Mouse (Mus musculus) heart, embryonic 14.5 days (tissue): Measurements from ENCODE around the gene Cdkn2aipnl. TPM values are rescaled to one million over a fixed set of nuclear protein-coding genes. Genes with fewer than 3 reads are reported as not detected.
A peak's percentile ranks its signal among the peaks of the same experiment; 100 is the strongest.

Experiments
- ATAC-seq: fragments of 200-750 bp; cut with Nextera tagmentation; 2 replicates; pipeline ENCODE4 v1.8.0; 2017; ENCODE audit warnings: low read depth, moderate TSS enrichment; ENCODE audit not compliant: insufficient number of reproducible peaks, insufficient read depth, low FRiP score
- H3K27ac ChIP-seq, 2 experiments: fragments of 200-500 bp in 1 of 2; fragments of 300-500 bp in 1 of 2; sonication (generic) in 1 of 2; replicated peaks in 1 of 2; 2 replicates each; pipeline ENCODE4 v1.5.1; 2012 to 2014; ENCODE audit warnings: low read depth in 2 of 2, low read length in 2 of 2, control low read depth in 1 of 2, mild to moderate bottlenecking in 1 of 2, mixed read lengths in 1 of 2; ENCODE audit not compliant: control insufficient read depth in 1 of 2, insufficient read depth in 1 of 2
- H3K27me3 ChIP-seq: fragments of 300-500 bp; sonication (generic); 2 replicates; pipeline ENCODE4 v1.6.1; 2014; ENCODE audit warnings: mild to moderate bottlenecking, low read length, control low read depth; ENCODE audit not compliant: control insufficient read depth, insufficient read depth
- H3K36me3 ChIP-seq: fragments of 300-500 bp; sonication (generic); 2 replicates; pipeline ENCODE4 v1.6.1; 2014; ENCODE audit warnings: mild to moderate bottlenecking, control low read depth, low read length, mixed read lengths; ENCODE audit not compliant: control insufficient read depth, insufficient read depth
- H3K4me1 ChIP-seq, 2 experiments: fragments of 200-500 bp in 1 of 2; fragments of 300-500 bp in 1 of 2; sonication (generic) in 1 of 2; 2 replicates each; pipeline ENCODE4 v1.6.1; 2012 to 2014; ENCODE audit warnings: low read length in 2 of 2, control low read depth in 1 of 2, mixed read lengths in 1 of 2; ENCODE audit not compliant: control insufficient read depth in 2 of 2, insufficient read depth in 2 of 2
- H3K4me2 ChIP-seq: fragments of 300-500 bp; sonication (generic); 2 replicates; pipeline ENCODE4 v1.6.1; 2014; ENCODE audit warnings: mild to moderate bottlenecking, low read length
- H3K4me3 ChIP-seq, 2 experiments: fragments of 200-500 bp in 1 of 2; fragments of 300-500 bp in 1 of 2; sonication (generic) in 1 of 2; 2 replicates each; pipeline ENCODE4 v1.5.1; 2012 to 2014; ENCODE audit warnings: low read length in 2 of 2, mild to moderate bottlenecking in 2 of 2, control low read depth in 1 of 2, low read depth in 1 of 2, moderate library complexity in 1 of 2; ENCODE audit not compliant: control insufficient read depth in 1 of 2, insufficient read depth in 1 of 2
- H3K9ac ChIP-seq: fragments of 300-500 bp; sonication (generic); 2 replicates; pipeline ENCODE4 v1.6.1; 2014; ENCODE audit warnings: mild to moderate bottlenecking, low read length
- H3K9me3 ChIP-seq: fragments of 300-500 bp; sonication (generic); 2 replicates; pipeline ENCODE4 v1.6.1; 2016; ENCODE audit warnings: low read length, control low read depth; ENCODE audit not compliant: control insufficient read depth
- WGBS: fragments of 180-500 bp; shearing (Covaris S2); extraction: QIAGEN DNeasy Blood & Tissue Kit; methylation state at CpG from one replicate; pipeline ENCODE4 v1.1.7; 2014; 5-methylcytosine and 5-hydroxymethylcytosine counted together
- polyA plus RNA-seq: library from polyadenylated mRNA; unstranded; fragments of >200 nt; fragmentation: Nextera tagmentation; extraction: Ambion mirVana; gene quantifications from 2 replicates; pipeline ENCODE4 v1.2.1, GENCODE M21; 2014

Gene Cdkn2aipnl
- polyA plus RNA-seq, 1 experiment from 2014 or later, result 69.3 TPM

GRCm38 (mm10) chr11:52005586-52005985, 38.1 kb downstream of the Cdkn2aipnl start:
- H3K4me1 ChIP-seq, result peaks cover 0 to 26% of the 10 kb centered on the region in 2 experiments; a peak in 3 of 4 replicates
- no peak overlapping the region for H3K4me3 ChIP-seq
- H3K27me3 ChIP-seq, result no peaks in the 10 kb centered on the region
- no peak for ATAC-seq
- WGBS, result 80% methylated on average over 2 of the region's 2 CpGs
- H3K36me3 ChIP-seq, result no peaks in the 10 kb centered on the region
- H3K9ac ChIP-seq, result 0 out of 2 replicates have a peak overlapping the region, but pooled peaks have one; percentile 34
- H3K4me2 ChIP-seq, result peak overlapping the region; percentile 87; the same call in 1 of the 2 replicates
- H3K9me3 ChIP-seq, result no peaks in the 10 kb centered on the region
- H3K27ac ChIP-seq, result no peak overlapping the region

DNA sequence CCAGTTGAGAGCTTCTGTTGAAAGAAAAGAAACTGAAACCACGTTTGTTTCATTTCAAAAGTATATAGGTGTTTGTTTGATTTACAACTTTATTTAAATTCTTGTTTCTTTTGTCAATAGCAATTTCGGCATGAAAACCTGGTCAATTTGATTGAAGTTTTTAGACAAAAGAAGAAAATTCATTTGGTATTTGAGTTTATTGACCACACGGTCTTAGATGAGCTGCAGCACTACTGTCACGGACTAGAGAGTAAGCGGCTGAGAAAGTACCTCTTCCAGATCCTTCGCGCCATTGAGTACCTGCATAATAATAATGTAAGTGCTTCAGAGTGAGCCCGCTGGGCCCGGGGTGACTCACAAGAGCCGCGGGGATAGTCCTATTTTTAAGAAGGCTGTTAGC, 43.5 kb downstream of the Cdkn2aipnl start:
- Histone ChIP-seq H3K27me3 (no peaks in the 10 kb centered on the region), H3K9me3 (no peaks in the 10 kb centered on the region), H3K4me3 (no peak overlapping the region), H3K4me2 (no peak overlapping the region), H3K36me3 (no peaks in the 10 kb centered on the region), H3K27ac (peak overlapping the region in 1 of 2 experiments; percentile 68; a peak in 1 of 4 replicates), H3K9ac (no peak overlapping the region), H3K4me1 (peaks cover 0 to 9% of the 10 kb centered on the region in 2 experiments; a peak in 1 of 4 replicates)
- 81% methylated on average over 11 of the region's 11 CpGs for WGBS
- ATAC-seq, result no peak

- peak overlapping the region; percentile 1; the same call in 1 of the 2 replicates for H3K4me2 ChIP-seq
- ATAC-seq, result no peak
- H3K27me3 ChIP-seq, result no peaks in the 10 kb centered on the region
- H3K4me1 ChIP-seq, result peaks cover 0 to 9% of the 10 kb centered on the region in 2 experiments; a peak in 1 of 4 replicates
- WGBS, result 43% methylated on average over 5 of the region's 5 CpGs
- peak overlapping the region; percentile 62 to 68 for H3K27ac ChIP-seq
- H3K4me3 ChIP-seq, result no peak overlapping the region
- H3K9ac ChIP-seq, result peak overlapping the region; percentile 41
- no peaks in the 10 kb centered on the region for H3K9me3 ChIP-seq
- H3K36me3 ChIP-seq, result no peaks in the 10 kb centered on the region
Observed at GRCm38 (mm10) chr11:52011541-52011940, 44.1 kb downstream of the Cdkn2aipnl start.

- no peak overlapping the region for H3K4me3 ChIP-seq
- H3K27me3 ChIP-seq, result no peaks in the 10 kb centered on the region
- H3K4me2 ChIP-seq, result no peak overlapping the region
- no peak for ATAC-seq
- H3K9ac ChIP-seq, result no peak overlapping the region
- no peak overlapping the region for H3K27ac ChIP-seq
- peaks cover 0 to 2% of the 10 kb centered on the region in 2 experiments; a peak in 1 of 4 replicates for H3K4me1 ChIP-seq
- no peaks in the 10 kb centered on the region for H3K36me3 ChIP-seq
- 27% methylated on average over 9 of the region's 9 CpGs for WGBS
- no peaks in the 10 kb centered on the region for H3K9me3 ChIP-seq
Observed at GRCm38 (mm10) chr11:52018217-52018616, 50.8 kb downstream of the Cdkn2aipnl start.

Other genes with a start within 250 kb of the Cdkn2aipnl start
- 12.0 and 12.3 TPM in 2 replicates for gene Sec24a, start 204.0 kb upstream of the Cdkn2aipnl start, polyA plus RNA-seq
- 140 and 148 TPM in 2 replicates for gene Sar1b, start 204.0 kb upstream of the Cdkn2aipnl start, polyA plus RNA-seq
- 0.43 and 0.61 TPM in 2 replicates for gene Jade2, start 110.0 kb upstream of the Cdkn2aipnl start, polyA plus RNA-seq
- gene Ube2b, start 33.1 kb downstream of the Cdkn2aipnl start, polyA plus RNA-seq, result 187 and 193 TPM in 2 replicates
- 9.1 and 10.1 TPM in 2 replicates for gene Cdkl3, start 36.6 kb downstream of the Cdkn2aipnl start, polyA plus RNA-seq
- gene Ppp2ca, start 131.0 kb downstream of the Cdkn2aipnl start, polyA plus RNA-seq, result 81.1 and 86.7 TPM in 2 replicates
- not detected in 2 replicates for gene Olfr1373, start 177.9 kb downstream of the Cdkn2aipnl start, polyA plus RNA-seq
- gene Olfr1371, start 246.3 kb downstream of the Cdkn2aipnl start, polyA plus RNA-seq, result not detected in 2 replicates